ENCODE assay signal across 8 mouse cellular contexts in the genomic region with DNA sequence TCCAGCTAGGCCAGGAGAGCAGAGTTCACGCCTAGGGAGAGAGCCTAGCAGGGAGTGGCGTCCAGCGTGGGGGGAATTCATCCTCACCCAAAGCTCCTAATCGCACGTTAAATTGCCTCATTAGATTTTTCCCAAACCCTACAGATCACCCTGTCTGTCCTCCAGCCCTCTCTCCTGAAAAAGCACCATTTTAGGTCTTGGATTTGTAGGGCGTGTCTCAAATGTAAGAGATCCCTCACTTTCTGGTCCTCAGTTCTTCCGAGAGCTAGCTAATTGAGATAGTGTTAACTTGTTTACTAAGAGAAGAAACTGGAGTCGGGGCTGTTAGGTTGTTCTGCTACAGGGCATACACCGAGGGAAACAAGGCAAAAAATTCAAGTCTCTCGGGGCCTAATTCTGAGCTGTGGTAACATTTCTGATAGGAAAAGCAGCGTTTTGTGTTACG. TPM values are rescaled to one million over a fixed set of nuclear protein-coding genes. Genes with fewer than 3 reads are reported as not detected.
DNase-seq lines count a peak whose midpoint lies in the region; ATAC-seq and TF ChIP-seq lines count a peak whose summit lies in the region.

No protein-coding gene starts in this region.

- no peak for TF ChIP-seq CTCF in liver, adult 2 months (IDR thresholded peaks at IDR 0.05; ENCODE audit: low read depth, low read length)

- ATAC-seq in embryonic facial prominence, embryonic 11.5 days (replicated peaks; ENCODE audit: insufficient number of reproducible peaks, low FRiP score, low TSS enrichment, low read depth): no peak
- no peak; the same call in 1 of the 2 replicates for ATAC-seq in neural tube, embryonic 14.5 days (ENCODE audit: low read depth)

- no peak for TF ChIP-seq POLR2A in liver, adult 2 months (IDR thresholded peaks at IDR 0.05; ENCODE audit: extremely low read depth, insufficient read depth, low read length)

- H3K36me3 ChIP-seq in liver, adult 2 months (ENCODE audit: control insufficient read depth, insufficient read depth, low read length): peaks cover 22% of the 10 kb centered on the region
- peaks cover 16% of the 10 kb centered on the region for H3K36me3 ChIP-seq in embryonic facial prominence, embryonic 11.5 days (replicated peaks; ENCODE audit: control insufficient read depth, insufficient read depth, low read depth, low read length)
- peaks cover 30% of the 10 kb centered on the region for H3K36me3 ChIP-seq in neural tube, embryonic 14.5 days (ENCODE audit: control insufficient read depth, insufficient read depth, low read length)

- peak overlapping the region; percentile 70 for H3K4me2 ChIP-seq in embryonic facial prominence, embryonic 11.5 days (ENCODE audit: low read depth, low read length)
- peak overlapping the region; percentile 73 for H3K4me2 ChIP-seq in neural tube, embryonic 14.5 days (ENCODE audit: low read depth, low read length)

- 2% methylated on average over 12 of the region's 12 CpGs for WGBS in liver, adult 2 months
- 14% methylated on average over 12 of the region's 12 CpGs for WGBS in embryonic facial prominence, embryonic 11.5 days
- 18% methylated on average over 12 of the region's 12 CpGs for WGBS in neural tube, embryonic 14.5 days

- peak overlapping the region; percentile 91 for H3K27ac ChIP-seq in liver, adult 2 months (replicated peaks; ENCODE audit: insufficient read depth, low read depth, low read length)
- peak overlapping the region; percentile 96 for H3K27ac ChIP-seq in embryonic facial prominence, embryonic 11.5 days (replicated peaks; ENCODE audit: low read depth, low read length)
- peak overlapping the region; percentile 97 for H3K27ac ChIP-seq in neural tube, embryonic 14.5 days (ENCODE audit: low read depth, low read length)

- peak overlapping the region; percentile 94 for H3K9ac ChIP-seq in liver, adult 2 months (ENCODE audit: low read depth, low read length)
- H3K9ac ChIP-seq in embryonic facial prominence, embryonic 11.5 days (replicated peaks; ENCODE audit: low read length): peak overlapping the region; percentile 99
- H3K9ac ChIP-seq in neural tube, embryonic 14.5 days (replicated peaks; ENCODE audit: low read depth, low read length): peak overlapping the region; percentile 99

- no peaks in the 10 kb centered on the region for H3K27me3 ChIP-seq in liver, adult 2 months (ENCODE audit: control insufficient read depth, insufficient read depth, low read length)
- H3K27me3 ChIP-seq in embryonic facial prominence, embryonic 11.5 days (ENCODE audit: control insufficient read depth, insufficient read depth, low read length): no peaks in the 10 kb centered on the region
- H3K27me3 ChIP-seq in neural tube, embryonic 14.5 days (ENCODE audit: control insufficient read depth, insufficient read depth, low read length): no peaks in the 10 kb centered on the region

- H3K9me3 ChIP-seq in embryonic facial prominence, embryonic 11.5 days (replicated peaks; ENCODE audit: control insufficient read depth, low read length): no peaks in the 10 kb centered on the region
- no peaks in the 10 kb centered on the region for H3K9me3 ChIP-seq in neural tube, embryonic 14.5 days (ENCODE audit: control insufficient read depth, low read length)

- no peaks in the 10 kb centered on the region for H3K79me2 ChIP-seq in liver, adult 2 months (ENCODE audit: control insufficient read depth, insufficient read depth, low read length)

- DNase-seq in liver, adult 2 months (ENCODE audit: extremely low read depth, low read depth, low spot score): peak; percentile 65
- DNase-seq in liver: no peak
- peak; percentile 47 for DNase-seq in embryonic facial prominence, embryonic 11.5 days (ENCODE audit: low spot score)
- DNase-seq in induced T-regulatory cell, adult 2 months (ENCODE audit: low read depth): peak; percentile 34
- DNase-seq in adrenal gland, postnatal 36 days: no peak
- DNase-seq in kidney, adult 11 months: no peak
- DNase-seq in layer of hippocampus, adult 9-11 months: no peak

- H3K4me3 ChIP-seq in liver, adult 2 months (ENCODE audit: insufficient read depth, low read depth, low read length): peak overlapping the region; percentile 80
- peak overlapping the region; percentile 89 for H3K4me3 ChIP-seq in embryonic facial prominence, embryonic 11.5 days (ENCODE audit: low read depth, low read length)
- peak overlapping the region; percentile 92 for H3K4me3 ChIP-seq in neural tube, embryonic 14.5 days (ENCODE audit: low read depth, low read length)

- peaks cover 7% of the 10 kb centered on the region; the same call in 1 of the 2 replicates for H3K4me1 ChIP-seq in liver, adult 2 months (ENCODE audit: control insufficient read depth, insufficient read depth, low read length)
- H3K4me1 ChIP-seq in embryonic facial prominence, embryonic 11.5 days (ENCODE audit: control insufficient read depth, insufficient read depth, low read length): no peaks in the 10 kb centered on the region
- peaks cover 7% of the 10 kb centered on the region for H3K4me1 ChIP-seq in neural tube, embryonic 14.5 days (ENCODE audit: control insufficient read depth, insufficient read depth, low read length)

RNA-seq across cellular contexts. Expression of a gene that starts 0.6 kb away (rescaled TPM):
- total RNA-seq in liver, adult 2 months (2014; rRNA removed): 14.1 and 19.6 TPM in 2 replicates
- 16.4 and 27.6 TPM in 2 replicates for polyA plus RNA-seq in liver, adult 2 months (2012; rRNA removed)
- polyA plus RNA-seq in embryonic facial prominence, embryonic 11.5 days (2014; fragmentation: Nextera tagmentation; extraction: Ambion mirVana): 162 and 163 TPM in 2 replicates
- polyA plus RNA-seq in neural tube, embryonic 14.5 days (2014; fragmentation: Nextera tagmentation; extraction: Ambion mirVana): 147 and 150 TPM in 2 replicates
- 10 to 100 TPM; 32.7 to 42.6 TPM for total RNA-seq in adrenal gland, postnatal 36 days (2021)

RNA-seq across cellular contexts. Expression of a gene that starts 20.4 kb away (rescaled TPM):
- total RNA-seq in liver, adult 2 months (2014; rRNA removed): 0.07 and 0.09 TPM in 2 replicates
- polyA plus RNA-seq in liver, adult 2 months (2012; rRNA removed): 0.05 TPM in 1 of 2 replicates, not detected in the other
- polyA plus RNA-seq in embryonic facial prominence, embryonic 11.5 days (2014; fragmentation: Nextera tagmentation; extraction: Ambion mirVana): 13.9 and 15.5 TPM in 2 replicates
- polyA plus RNA-seq in neural tube, embryonic 14.5 days (2014; fragmentation: Nextera tagmentation; extraction: Ambion mirVana): 13.3 and 14.9 TPM in 2 replicates
- total RNA-seq in adrenal gland, postnatal 36 days (2021): 1 to 10 TPM; 2.3 to 3.3 TPM

RNA-seq across cellular contexts. Expression of a gene that starts 58.6 kb away (rescaled TPM):
- 188 and 197 TPM in 2 replicates for total RNA-seq in liver, adult 2 months (2014; rRNA removed)
- polyA plus RNA-seq in liver, adult 2 months (2012; rRNA removed): 88.2 and 89.3 TPM in 2 replicates
- 865 and 885 TPM in 2 replicates for polyA plus RNA-seq in embryonic facial prominence, embryonic 11.5 days (2014; fragmentation: Nextera tagmentation; extraction: Ambion mirVana)
- polyA plus RNA-seq in neural tube, embryonic 14.5 days (2014; fragmentation: Nextera tagmentation; extraction: Ambion mirVana): 187 and 245 TPM in 2 replicates
- total RNA-seq in adrenal gland, postnatal 36 days (2021): 100 to 1,000 TPM; 380 to 388 TPM

Comparison
In these comparisons a context has a peak if more than half of its experiments do, and no peak if none do; other contexts are left out.
1. DNase-seq: peak in liver, adult 2 months (single experiment), embryonic facial prominence, embryonic 11.5 days (single experiment) and induced T-regulatory cell, adult 2 months (single experiment); none in liver (single experiment), adrenal gland, postnatal 36 days (0 of 2), kidney, adult 11 months (single experiment) and layer of hippocampus, adult 9-11 months (single experiment).
2. RNA of a gene that starts 20.4 kb away (polyA plus RNA-seq): 13.9 to 15.5 TPM in embryonic facial prominence, embryonic 11.5 days and 13.3 to 14.9 TPM in neural tube, embryonic 14.5 days; 0.05 TPM in liver, adult 2 months; every median in the first group is over 10 times any median in the second.
3. Peak in every context shown above with its lines, with median percentiles within 50 percentile points of each other: H3K27ac ChIP-seq, H3K4me3 ChIP-seq and H3K9ac ChIP-seq.